Mouse (Mus musculus): ENCODE results near the gene Cds1.

DNA sequence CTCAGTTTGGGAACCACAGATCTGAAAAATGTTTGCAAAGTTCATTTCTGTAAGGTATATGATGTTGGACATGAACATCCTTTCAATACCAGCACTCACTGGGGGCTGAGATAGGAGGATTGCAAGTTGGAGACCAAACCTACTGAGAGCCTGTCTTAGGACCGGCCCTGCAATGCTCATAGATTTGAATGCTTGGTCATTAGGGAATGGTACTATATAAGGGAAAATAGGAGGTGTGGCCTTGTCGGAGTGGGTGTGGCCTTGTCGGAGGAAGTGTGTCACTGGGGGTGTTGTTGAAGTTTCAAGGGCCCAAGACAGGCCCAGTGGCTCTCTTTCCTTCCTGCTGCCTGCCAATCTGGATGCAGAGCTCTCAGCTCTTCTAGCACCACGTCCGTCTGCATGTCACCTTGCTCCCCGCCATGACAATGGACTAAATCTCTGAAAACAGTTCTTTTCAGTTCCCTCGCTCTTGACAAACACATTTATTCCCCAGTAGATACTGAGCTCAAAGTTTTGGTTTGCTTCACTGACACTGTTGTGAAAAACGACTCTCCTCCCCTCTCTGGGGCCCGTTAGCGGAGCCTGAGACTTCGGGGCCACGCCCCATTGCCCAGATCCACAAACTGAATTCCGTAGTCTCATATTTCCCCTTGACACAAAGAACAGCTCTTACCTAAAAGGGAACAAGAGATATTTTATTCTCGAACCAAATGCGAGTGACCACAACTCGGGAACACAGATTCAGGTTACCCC is 24.3 kb upstream of the Cds1 start:
- TF ChIP-seq CTCF (IDR thresholded peaks at IDR 0.05; ENCODE audit: borderline replicate concordance, extremely low read depth, insufficient read depth, insufficient read length) (no peak), POLR2A (IDR thresholded peaks at IDR 0.05; ENCODE audit: borderline replicate concordance, extremely low read depth, insufficient read depth, insufficient read length, poor library complexity, severe bottlenecking) (no peak)
